Mouse (Mus musculus): Measurements from ENCODE around the gene Tmem220. TPM values are rescaled to one million over a fixed set of nuclear protein-coding genes. Genes with fewer than 3 reads are reported as not detected.

The Tmem220 gene
- polyA plus RNA-seq, 1 experiment, result 7.8 TPM

Other genes starting within 250 kb of the Tmem220 start
- gene Pirt, start 113.2 kb upstream of the Tmem220 start, polyA plus RNA-seq (2012; ENCODE audit: insufficient read depth, insufficient read length, missing spikeins), result not detected in 2 replicates
- not detected in 2 replicates for gene Tmem238l, start 68.5 kb upstream of the Tmem220 start, polyA plus RNA-seq (2012; ENCODE audit: insufficient read depth, insufficient read length, missing spikeins)
- 17.9 and 26.9 TPM in 2 replicates for gene Adprm, start 27.4 kb downstream of the Tmem220 start, polyA plus RNA-seq (2012; ENCODE audit: insufficient read depth, insufficient read length, missing spikeins)
- 26.2 and 32.8 TPM in 2 replicates for gene Sco1, start 27.5 kb downstream of the Tmem220 start, polyA plus RNA-seq (2012; ENCODE audit: insufficient read depth, insufficient read length, missing spikeins)
- not detected in 2 replicates for gene Myh3, start 53.1 kb downstream of the Tmem220 start, polyA plus RNA-seq (2012; ENCODE audit: insufficient read depth, insufficient read length, missing spikeins)
- gene Myh2, start 145.9 kb downstream of the Tmem220 start, polyA plus RNA-seq (2012; ENCODE audit: insufficient read depth, insufficient read length, missing spikeins), result 4.3 and 7.1 TPM in 2 replicates
- gene Myh1, start 174.9 kb downstream of the Tmem220 start, polyA plus RNA-seq (2012; ENCODE audit: insufficient read depth, insufficient read length, missing spikeins), result 12.8 and 22.9 TPM in 2 replicates
- 88.4 and 247 TPM in 2 replicates for gene Myh4, start 212.9 kb downstream of the Tmem220 start, polyA plus RNA-seq (2012; ENCODE audit: insufficient read depth, insufficient read length, missing spikeins)

Data from brown adipose tissue, adult 24 weeks (tissue).